Mouse (Mus musculus) testis, adult 2 months (tissue): ENCODE data around the gene Plce1.

Experiments
- CTCF ChIP-seq: fragments of 200-500 bp; IDR thresholded peaks from 2 replicates; pipeline ENCODE4 v1.5.1; 2012; ENCODE audit warnings: low read depth, mild to moderate bottlenecking, inconsistent platforms, low read length, moderate library complexity; ENCODE audit not compliant: control insufficient read depth, insufficient read depth, insufficient replicate concordance
- POLR2A ChIP-seq: fragments of 200-500 bp; IDR thresholded peaks from 2 replicates; pipeline ENCODE4 v1.6.1; 2012; ENCODE audit warnings: low read depth, mild to moderate bottlenecking, inconsistent platforms, low read length, moderate library complexity; ENCODE audit not compliant: control insufficient read depth

GRCm38 (mm10) chr19:38704742-38705141 is 223.8 kb downstream of the Plce1 start:
- TF ChIP-seq CTCF (no peak), POLR2A (no peak)
